Mouse (Mus musculus): ENCODE results near the gene Hykk. TPM values are rescaled to one million over a fixed set of nuclear protein-coding genes. Genes with fewer than 3 reads are reported as not detected.

Gene Hykk
- 0.92 and 1.3 TPM in 2 replicates for total RNA-seq (2014; rRNA removed)
- 0.54 and 1.2 TPM in 2 replicates for polyA plus RNA-seq (2015; fragmentation: Nextera tagmentation; extraction: Ambion mirVana)

DNA sequence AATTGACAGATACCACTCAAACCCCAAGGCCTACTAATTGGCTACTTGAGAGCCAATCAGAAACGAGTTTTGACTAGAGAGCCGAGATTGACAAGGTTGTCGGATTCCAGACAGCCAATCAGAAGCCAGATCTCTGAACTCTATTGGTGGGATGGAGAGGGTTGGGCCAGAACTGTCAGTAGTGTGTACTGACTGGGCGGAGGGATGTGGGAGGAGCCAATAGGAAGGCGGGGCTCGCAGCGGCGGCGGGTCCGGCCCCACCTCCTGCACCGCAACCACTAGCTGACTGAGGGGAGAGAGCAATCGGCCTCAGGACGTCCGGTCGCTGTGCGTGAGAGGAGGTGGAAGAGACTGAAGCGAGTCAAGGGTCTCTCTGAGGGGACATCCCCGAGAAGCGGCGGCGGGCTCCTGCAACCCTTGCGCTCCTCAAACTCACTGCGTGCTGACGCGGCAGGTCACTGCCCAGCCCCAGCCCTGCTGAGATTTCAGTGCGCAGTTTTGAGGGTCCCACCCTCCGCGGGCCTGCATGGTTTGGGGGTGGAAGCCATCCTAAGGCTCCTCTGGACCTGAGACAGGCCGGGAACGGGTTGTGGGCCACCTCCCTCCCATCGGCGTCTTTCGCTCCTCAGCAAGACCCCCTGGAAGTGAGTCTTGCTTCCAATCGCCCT, at the start of gene Hykk:
Hykk (plus strand) TSS at position 274 of the 668 bp plus-strand sequence.
- ATAC-seq (peak; percentile 100), DNase-seq (peak; percentile 94)
- H3K27ac ChIP-seq (ENCODE audit: low read depth, low read length) = no peak within 1 kb of the TSS
- peak within 1 kb of the TSS; percentile 58 for H3K9ac ChIP-seq
- TF ChIP-seq CTCF (IDR thresholded peaks at IDR 0.05; ENCODE audit: low read depth) = no peak
- H3K4me3 ChIP-seq (ENCODE audit: low read depth, low read length) = peak within 1 kb of the TSS; percentile 50
- no peaks in the 10 kb centered on the region for H3K36me3 ChIP-seq (ENCODE audit: insufficient read depth)
- WGBS = under 1% methylated on average over 31 of the region's 34 CpGs
- no peaks in the 10 kb centered on the region for H3K27me3 ChIP-seq (ENCODE audit: insufficient read depth, low read length)
- no peaks in the 10 kb centered on the region for H3K4me1 ChIP-seq (ENCODE audit: insufficient read depth)
- H3K9me3 ChIP-seq (ENCODE audit: low read length) = no peaks in the 10 kb centered on the region
- H3K4me2 ChIP-seq (ENCODE audit: low read depth) = peak within 1 kb of the TSS; percentile 77

DNA sequence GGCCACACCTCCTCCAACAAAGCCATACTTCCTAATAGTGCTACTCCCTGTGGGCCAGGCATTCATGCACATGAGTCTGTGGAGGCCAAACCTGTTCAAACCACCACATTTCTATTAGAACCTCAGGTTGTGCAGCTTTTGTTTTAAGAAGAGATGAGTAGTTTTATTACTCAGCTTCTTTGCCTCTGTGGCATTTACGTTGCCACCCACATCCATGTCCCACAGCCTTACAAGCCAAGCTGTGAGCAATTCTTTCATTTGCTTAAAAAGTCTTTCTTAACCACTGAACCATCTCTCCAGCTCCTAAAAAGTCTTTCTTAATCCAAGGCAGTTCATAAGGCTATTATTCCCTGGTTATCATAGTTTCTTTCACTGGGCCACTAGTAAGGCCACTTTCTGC, 38.3 kb upstream of the Hykk start:
- Histone ChIP-seq H3K36me3 (ENCODE audit: insufficient read depth) (peaks cover 14% of the 10 kb centered on the region; the same call in 1 of the 2 replicates), H3K27ac (ENCODE audit: low read depth, low read length) (no peak overlapping the region), H3K27me3 (ENCODE audit: insufficient read depth, low read length) (no peaks in the 10 kb centered on the region), H3K9me3 (ENCODE audit: low read length) (no peaks in the 10 kb centered on the region), H3K4me1 (ENCODE audit: insufficient read depth) (no peaks in the 10 kb centered on the region), H3K4me2 (ENCODE audit: low read depth) (no peak overlapping the region), H3K9ac (no peak overlapping the region), H3K4me3 (ENCODE audit: low read depth, low read length) (no peak overlapping the region)
- TF ChIP-seq CTCF (IDR thresholded peaks at IDR 0.05; ENCODE audit: low read depth) = no peak
- no peak for DNase-seq
- no peak for ATAC-seq
- 94% methylated on average over 1 of the region's 1 CpGs for WGBS

DNA sequence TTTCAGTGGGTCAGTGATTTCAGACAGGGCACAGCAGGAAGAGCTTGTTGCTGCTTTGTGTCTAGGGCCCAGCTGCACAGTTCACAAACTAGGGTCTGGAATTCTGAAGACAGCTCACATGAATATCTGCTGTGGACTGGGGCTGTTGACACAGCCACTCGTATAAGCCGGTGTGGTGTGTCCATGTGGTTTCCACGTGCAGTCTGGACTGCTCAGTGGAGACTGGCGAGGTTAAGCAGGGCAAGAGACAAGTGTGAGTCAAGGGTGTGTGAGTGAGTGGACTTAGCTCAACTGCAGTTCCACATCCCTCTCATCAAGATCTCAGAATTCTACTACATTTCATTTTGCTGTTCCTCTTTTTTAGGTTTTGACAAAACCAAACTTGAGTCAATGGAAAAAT, 25.0 kb upstream of the Hykk start:
- Histone ChIP-seq H3K9me3 (ENCODE audit: low read length) (no peaks in the 10 kb centered on the region), H3K4me3 (ENCODE audit: low read depth, low read length) (no peak overlapping the region), H3K9ac (no peak overlapping the region), H3K4me2 (ENCODE audit: low read depth) (no peak overlapping the region), H3K4me1 (ENCODE audit: insufficient read depth) (no peaks in the 10 kb centered on the region), H3K27me3 (ENCODE audit: insufficient read depth, low read length) (no peaks in the 10 kb centered on the region), H3K36me3 (ENCODE audit: insufficient read depth) (peaks cover 32% of the 10 kb centered on the region), H3K27ac (ENCODE audit: low read depth, low read length) (no peak overlapping the region)
- no peak for DNase-seq
- ATAC-seq = no peak
- no peak for TF ChIP-seq CTCF (IDR thresholded peaks at IDR 0.05; ENCODE audit: low read depth)
- 87% methylated on average over 4 of the region's 4 CpGs for WGBS

DNA sequence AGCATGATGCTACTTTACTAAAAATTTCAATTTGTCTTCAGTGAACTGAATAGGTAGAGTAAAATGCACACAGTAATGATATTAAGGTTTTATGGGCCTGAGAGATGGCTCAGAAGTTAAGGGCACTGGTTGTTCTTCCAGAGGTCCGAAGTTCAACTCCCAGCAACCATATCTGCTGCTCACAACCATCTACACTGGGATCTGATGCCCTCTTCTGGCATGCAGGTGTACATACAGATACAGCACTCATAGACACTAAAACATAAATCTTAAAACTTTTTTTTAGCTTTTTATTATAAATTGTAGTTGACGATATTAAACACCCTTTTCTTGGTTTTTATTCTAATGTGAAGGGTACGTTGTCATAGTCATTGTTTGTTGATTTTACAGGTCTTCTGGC, 20.0 kb upstream of the Hykk start:
- peaks cover 37% of the 10 kb centered on the region for H3K36me3 ChIP-seq (ENCODE audit: insufficient read depth)

DNA sequence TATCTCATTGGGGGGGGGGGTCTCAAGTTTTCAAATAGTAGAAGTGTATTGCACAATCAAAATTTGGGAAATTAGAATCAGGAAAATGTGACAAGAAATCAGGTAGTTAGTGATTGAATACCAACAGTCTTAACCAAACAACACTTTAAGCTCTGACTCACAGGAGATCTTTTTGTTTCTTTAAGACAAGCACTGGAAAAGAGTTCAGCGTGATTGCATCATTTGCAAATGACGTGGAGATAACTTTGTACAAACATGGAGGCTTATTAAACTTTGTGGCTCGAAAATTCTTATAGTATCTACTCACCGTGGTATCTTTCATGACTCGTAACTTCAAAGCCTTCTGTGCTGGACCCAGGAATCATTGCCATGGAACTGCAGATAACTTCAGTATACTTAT, 7.6 kb upstream of the Hykk start:
- DNase-seq = no peak
- Histone ChIP-seq H3K9me3 (ENCODE audit: low read length) (no peaks in the 10 kb centered on the region), H3K27ac (ENCODE audit: low read depth, low read length) (no peak overlapping the region), H3K4me1 (ENCODE audit: insufficient read depth) (no peaks in the 10 kb centered on the region), H3K4me3 (ENCODE audit: low read depth, low read length) (no peak overlapping the region), H3K27me3 (ENCODE audit: insufficient read depth, low read length) (no peaks in the 10 kb centered on the region), H3K4me2 (ENCODE audit: low read depth) (no peak overlapping the region), H3K36me3 (ENCODE audit: insufficient read depth) (peaks cover 20% of the 10 kb centered on the region), H3K9ac (no peak overlapping the region)
- TF ChIP-seq CTCF (IDR thresholded peaks at IDR 0.05; ENCODE audit: low read depth) = no peak
- 93% methylated on average over 5 of the region's 5 CpGs for WGBS
- ATAC-seq = no peak

More for the DNA sequence above, 20.0 kb upstream of the Hykk start:
- Histone ChIP-seq H3K9me3 (ENCODE audit: low read length) (no peaks in the 10 kb centered on the region), H3K4me1 (ENCODE audit: insufficient read depth) (no peaks in the 10 kb centered on the region), H3K4me2 (ENCODE audit: low read depth) (no peak overlapping the region), H3K27me3 (ENCODE audit: insufficient read depth, low read length) (no peaks in the 10 kb centered on the region), H3K4me3 (ENCODE audit: low read depth, low read length) (no peak overlapping the region), H3K9ac (no peak overlapping the region), H3K27ac (ENCODE audit: low read depth, low read length) (no peak overlapping the region)
- ATAC-seq (no peak), DNase-seq (peak; percentile 9)
- TF ChIP-seq CTCF (IDR thresholded peaks at IDR 0.05; ENCODE audit: low read depth) = peak; percentile 61
- WGBS = 91% methylated on average over 3 of the region's 3 CpGs

DNA sequence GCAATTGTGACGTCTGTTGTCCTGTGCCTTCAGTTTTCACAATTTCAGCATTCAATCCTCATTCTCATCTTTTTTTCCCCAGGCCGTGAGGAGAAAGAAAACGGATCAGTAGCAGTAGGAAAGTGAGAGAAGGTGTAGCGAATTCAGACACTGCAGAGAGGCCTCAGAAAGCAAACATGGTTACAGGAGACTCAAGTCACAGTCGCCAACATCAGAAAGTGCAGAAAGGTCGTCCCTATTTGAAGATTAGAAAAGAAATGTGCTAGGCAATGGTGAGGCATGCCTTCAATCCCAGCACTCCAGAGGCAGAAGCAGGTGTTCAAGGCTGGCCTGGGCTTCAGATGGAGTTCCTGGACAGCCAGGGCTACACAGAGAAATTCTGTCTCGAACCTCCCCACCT, 1.5 kb upstream of the Hykk start:
- WGBS = 71% methylated on average over 7 of the region's 7 CpGs
- no peak overlapping the region for H3K9ac ChIP-seq
- no peak for ATAC-seq

DNA sequence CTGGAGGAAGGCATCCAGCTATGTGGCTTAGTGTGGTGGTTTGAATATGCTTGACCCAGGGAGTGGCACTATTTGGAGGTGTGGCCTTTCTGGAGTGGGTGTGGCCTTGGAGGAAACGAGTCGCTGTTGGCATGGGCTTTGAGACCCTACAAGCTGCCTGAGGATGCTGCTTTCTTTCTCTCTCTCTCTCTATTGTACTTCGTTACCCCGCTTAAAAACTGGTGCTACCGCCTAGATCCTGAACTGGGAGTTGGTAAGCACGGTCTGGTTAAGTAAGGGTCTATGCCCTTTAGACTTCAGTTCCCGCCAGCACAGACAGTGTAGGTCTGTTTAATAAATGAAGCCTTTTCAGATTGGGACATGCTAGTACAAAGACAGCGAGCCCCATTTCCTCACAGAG, 682 bp upstream of the Hykk start:
- H3K9ac ChIP-seq = no peak overlapping the region
- no peak overlapping the region for H3K27ac ChIP-seq (ENCODE audit: low read depth, low read length)
- DNase-seq (no peak), ATAC-seq (no peak)
- no peaks in the 10 kb centered on the region for H3K4me1 ChIP-seq (ENCODE audit: insufficient read depth)
- 75% methylated on average over 8 of the region's 8 CpGs for WGBS
- H3K4me2 ChIP-seq (ENCODE audit: low read depth) = peak overlapping the region; percentile 77
- no peak for TF ChIP-seq CTCF (IDR thresholded peaks at IDR 0.05; ENCODE audit: low read depth)
- H3K27me3 ChIP-seq (ENCODE audit: insufficient read depth, low read length) = no peaks in the 10 kb centered on the region
- no peaks in the 10 kb centered on the region for H3K9me3 ChIP-seq (ENCODE audit: low read length)
- H3K4me3 ChIP-seq (ENCODE audit: low read depth, low read length) = peak overlapping the region; percentile 50; the same call in 1 of the 2 replicates
- no peaks in the 10 kb centered on the region for H3K36me3 ChIP-seq (ENCODE audit: insufficient read depth)

More for the DNA sequence above, 1.5 kb upstream of the Hykk start:
- no peak overlapping the region for H3K27ac ChIP-seq (ENCODE audit: low read depth, low read length)
- no peak overlapping the region for H3K4me2 ChIP-seq (ENCODE audit: low read depth)
- H3K4me1 ChIP-seq (ENCODE audit: insufficient read depth) = no peaks in the 10 kb centered on the region
- H3K36me3 ChIP-seq (ENCODE audit: insufficient read depth) = no peaks in the 10 kb centered on the region
- DNase-seq = no peak
- no peaks in the 10 kb centered on the region for H3K27me3 ChIP-seq (ENCODE audit: insufficient read depth, low read length)
- TF ChIP-seq CTCF (IDR thresholded peaks at IDR 0.05; ENCODE audit: low read depth) = no peak
- H3K9me3 ChIP-seq (ENCODE audit: low read length) = no peaks in the 10 kb centered on the region
- no peak overlapping the region for H3K4me3 ChIP-seq (ENCODE audit: low read depth, low read length)

Data from forebrain, postnatal 0 days (tissue).